Mouse (Mus musculus): ENCODE results near the gene Pou5f2. TPM values are rescaled to one million over a fixed set of nuclear protein-coding genes. Genes with fewer than 3 reads are reported as not detected.

Pou5f2 gene
- total RNA-seq (2021) = 1 to 10 TPM in 1 of 2 experiments, under 1 TPM in 1; 0.51 to 1.1 TPM
- long read RNA-seq, experiment 1 = 0 reads
- long read RNA-seq, experiment 2 = 0 reads

DNA sequence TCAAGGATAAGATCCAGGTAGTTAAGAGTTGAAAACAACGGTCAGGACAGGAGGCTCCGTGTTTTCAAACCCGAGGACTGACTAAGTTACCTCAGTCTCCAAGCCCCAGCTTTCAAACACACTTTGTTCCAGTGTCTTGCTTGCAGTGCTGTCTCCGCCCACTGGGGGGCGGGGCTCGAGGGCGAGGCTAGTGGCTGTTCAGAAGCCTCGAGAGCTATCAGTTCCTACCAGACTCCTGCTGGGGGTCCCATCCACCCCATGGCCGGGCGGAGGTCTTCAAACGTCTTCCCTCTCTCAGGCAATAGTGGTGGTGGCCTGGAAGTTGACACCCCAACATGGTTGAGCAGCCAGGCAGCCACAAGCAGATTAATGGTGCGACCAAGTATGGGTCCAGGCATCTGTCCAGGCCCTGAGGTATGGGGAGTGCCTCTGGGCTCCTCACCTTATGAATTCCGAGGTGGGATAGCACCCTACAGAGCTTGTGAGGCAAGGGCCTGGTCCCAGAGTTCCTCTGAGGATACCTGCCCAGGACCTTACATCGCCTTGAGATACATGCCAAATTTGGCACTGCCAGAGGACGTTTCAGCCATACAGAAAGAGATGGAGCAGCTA is at the start of gene Pou5f2:
Gene Pou5f2 (plus strand): TSS at position 220 of the 612 bp plus-strand sequence.
- DNase-seq (ENCODE audit: low spot score in 2 of 2) = no peak

DNA sequence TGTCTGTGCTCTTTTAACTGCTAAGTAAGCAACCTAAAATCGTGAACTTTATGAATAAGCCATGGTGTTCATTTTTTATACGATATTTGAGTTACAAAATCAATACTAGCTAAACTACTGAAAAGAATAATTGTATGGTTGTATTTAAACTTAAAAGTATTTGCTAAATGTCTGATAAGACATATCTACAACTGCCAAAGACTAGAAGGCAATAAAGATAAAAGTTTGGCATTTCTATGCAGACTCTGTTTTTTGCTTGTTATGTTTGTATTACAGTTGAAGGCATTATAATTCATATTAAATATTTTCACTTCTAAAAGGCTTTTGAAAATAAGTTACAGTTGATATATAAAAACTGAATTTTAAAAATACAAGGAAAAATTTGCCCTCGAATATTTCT is 48.5 kb upstream of the Pou5f2 start:
- no peak for DNase-seq (ENCODE audit: low spot score in 2 of 2)

DNA sequence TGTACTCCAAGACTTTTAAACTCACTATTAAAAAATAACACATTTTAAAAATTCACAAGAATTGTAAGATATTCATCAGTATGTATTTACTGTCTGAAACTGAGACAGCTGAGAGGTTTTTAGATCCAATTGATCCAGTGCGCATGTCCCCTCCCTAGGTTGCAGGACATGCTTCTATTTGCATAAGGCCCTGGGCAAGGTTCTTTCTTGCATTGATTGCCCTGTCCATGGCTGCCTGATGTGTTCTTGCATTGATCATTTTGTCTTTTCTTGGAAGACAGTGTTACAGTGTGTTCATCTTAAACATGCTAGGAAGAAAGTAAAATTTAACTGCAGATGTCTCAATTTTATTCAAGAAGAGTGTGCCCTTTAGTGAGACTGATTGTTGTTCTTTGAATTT is 47.6 kb upstream of the Pou5f2 start:
- no peak for DNase-seq (ENCODE audit: low spot score in 2 of 2)

DNA sequence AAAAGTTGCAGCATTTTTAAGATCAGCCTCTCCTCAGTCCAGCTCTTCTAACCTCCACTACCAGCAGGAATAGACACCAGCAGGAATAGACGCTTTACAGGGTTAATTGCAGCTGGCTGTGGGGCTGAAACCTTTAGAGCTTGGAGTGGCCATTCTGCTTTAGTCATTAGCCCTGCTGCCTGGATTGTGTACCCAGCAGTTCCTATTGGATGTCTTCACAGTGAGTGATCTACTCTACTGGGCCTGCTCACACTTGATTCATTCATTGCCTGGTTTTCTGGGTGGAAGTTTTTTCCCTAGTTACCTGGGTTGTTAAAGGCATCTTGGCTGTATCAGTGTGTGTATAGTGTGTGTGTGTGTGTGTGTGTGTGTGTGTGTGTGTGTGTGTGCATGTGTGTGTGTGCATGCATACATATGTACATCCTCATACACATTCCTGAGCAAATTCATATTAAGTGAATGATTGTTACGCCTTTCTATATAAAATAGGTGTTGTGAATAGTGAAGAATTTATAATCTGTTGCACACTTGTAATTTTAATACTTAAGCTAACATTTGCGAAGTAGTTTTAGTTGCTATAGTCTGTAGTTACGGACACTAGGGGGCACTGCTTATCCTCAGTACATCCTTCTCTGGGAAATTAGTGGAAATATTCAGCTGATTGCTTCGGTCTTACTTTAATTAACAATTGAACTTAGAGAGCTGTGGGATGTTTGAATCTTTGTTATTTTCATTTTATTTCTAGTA is 42.4 kb upstream of the Pou5f2 start:
- peak; percentile 21 to 70 for DNase-seq (ENCODE audit: low spot score in 2 of 2)

DNA sequence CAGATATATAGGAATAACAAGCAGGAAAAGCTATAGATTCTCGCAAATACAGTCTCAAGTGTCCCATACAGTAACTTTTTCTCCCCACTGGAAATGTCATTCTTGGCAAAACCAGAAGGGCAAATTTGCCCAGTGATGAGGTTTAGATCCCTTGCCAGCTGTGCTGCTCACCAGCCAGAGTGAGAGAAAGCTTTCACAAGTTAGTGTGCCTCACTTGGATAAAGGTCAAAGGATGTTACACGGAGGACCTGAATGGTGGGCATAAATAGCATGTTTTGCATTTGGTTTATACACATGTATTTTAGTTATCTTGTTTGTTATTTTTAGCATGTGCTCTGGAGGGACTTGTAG is 41.9 kb upstream of the Pou5f2 start:
- no peak for DNase-seq (ENCODE audit: low spot score in 2 of 2)

DNA sequence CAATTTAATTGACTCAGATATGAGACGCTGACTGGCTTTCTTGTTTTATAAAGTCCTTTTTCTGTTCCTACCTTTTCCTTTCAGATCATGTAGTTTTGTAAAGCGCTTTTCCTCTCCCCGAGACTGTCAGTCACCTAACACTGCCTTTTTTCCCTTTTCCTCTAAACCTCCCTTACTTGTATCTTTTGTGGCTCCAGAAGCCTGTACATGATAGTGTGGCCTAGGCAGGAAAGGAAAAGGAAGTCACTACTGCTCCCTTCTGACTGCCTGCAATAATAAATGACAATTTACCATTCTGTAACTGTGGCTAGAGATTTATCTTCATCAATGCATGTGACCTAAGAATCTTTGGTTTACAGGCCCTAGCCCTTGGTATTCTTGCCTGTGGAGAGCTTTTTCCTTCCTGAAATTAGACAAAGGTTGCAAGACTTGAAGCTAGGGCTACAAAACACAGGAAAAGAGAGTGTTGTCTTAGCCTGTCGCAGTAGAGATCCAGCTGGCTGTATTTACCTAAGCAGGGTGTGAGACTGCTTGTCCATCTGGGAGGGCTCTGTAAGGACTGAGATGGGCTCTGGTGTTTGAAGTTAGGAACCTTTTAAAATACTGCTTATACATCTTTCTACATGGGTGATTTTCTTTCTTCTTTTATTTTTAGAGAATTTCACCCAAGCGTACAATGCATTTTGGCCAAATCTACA is 33.4 kb upstream of the Pou5f2 start:
- no peak for DNase-seq (ENCODE audit: low spot score in 2 of 2)

DNA sequence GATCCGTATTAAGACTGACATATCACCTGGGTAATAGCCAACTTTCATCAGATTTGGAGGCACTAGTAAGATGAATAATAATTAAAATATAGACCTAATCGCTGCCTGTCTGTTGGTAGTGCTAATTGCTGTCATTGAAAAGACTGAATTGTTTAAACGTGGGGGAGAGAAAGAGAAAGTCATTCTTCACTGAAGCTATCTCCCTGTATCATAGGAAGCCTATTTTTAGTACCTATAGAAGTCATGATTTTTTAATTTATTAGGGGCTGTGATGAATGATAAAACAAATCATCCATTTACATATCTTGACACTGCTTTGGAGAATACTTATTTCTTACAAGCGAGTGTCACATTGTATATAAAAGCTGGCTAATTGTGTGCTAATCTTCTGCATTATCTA is 20.1 kb upstream of the Pou5f2 start:
- DNase-seq (ENCODE audit: low spot score in 2 of 2) = no peak

DNA sequence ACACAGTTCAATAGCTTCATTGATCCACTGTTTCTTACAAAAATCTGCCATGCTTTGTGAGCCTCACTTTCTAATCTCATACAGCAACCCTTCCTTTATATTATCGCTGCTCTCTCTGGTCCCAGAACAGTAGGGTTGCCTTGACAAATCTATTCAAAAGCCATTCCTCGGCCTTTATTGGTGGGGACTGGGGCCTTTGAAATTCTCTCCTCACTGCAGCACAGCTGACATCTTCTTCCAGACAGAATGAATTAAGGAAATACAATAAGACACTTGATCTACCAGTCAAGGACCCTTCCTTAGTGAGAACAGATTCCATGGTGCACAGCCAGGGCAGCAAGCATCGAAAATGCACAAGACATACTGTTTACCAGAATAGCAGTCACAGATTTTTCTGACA is 19.4 kb upstream of the Pou5f2 start:
- DNase-seq (ENCODE audit: low spot score in 2 of 2) = no peak

DNA sequence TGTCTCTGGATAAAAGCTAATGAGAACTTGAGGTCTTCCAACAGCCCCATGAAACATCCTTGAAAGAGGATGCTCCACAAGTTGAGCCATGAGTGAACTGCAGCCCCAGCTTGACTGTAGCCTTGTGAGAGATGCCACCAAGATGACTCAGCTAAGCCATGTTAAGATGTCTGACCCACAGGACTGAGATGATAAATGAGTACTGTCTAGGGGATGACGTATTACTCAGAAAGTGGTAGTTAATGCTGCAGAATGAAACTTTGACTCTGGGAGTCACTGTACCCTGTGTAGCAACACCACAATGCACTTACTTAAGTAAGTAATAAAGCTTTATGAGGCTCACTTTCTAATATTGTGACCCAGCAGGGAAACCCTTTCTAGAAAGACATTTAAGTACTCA is 14.5 kb upstream of the Pou5f2 start:
- no peak for DNase-seq (ENCODE audit: low spot score in 2 of 2)

DNA sequence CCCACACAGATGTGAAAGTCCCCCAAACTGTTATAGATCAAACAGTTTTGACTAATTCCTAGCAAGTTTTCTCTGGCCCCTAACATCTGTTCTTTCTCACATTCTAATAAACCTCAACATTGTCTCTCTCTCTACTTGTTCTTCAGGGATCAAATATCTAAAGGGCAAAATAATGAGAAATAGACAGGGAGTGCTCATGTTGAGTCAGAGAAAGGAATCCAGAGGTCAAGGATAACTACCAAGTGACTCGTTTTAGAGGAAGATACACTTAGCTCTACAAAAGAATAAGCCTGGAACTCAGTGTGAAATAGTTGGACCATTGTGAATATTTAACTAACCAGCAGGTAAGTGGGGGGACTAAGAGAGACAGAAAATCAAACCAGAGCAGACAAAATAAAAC is 8.1 kb downstream of the Pou5f2 start:
- no peak for DNase-seq (ENCODE audit: low spot score in 2 of 2)

DNA sequence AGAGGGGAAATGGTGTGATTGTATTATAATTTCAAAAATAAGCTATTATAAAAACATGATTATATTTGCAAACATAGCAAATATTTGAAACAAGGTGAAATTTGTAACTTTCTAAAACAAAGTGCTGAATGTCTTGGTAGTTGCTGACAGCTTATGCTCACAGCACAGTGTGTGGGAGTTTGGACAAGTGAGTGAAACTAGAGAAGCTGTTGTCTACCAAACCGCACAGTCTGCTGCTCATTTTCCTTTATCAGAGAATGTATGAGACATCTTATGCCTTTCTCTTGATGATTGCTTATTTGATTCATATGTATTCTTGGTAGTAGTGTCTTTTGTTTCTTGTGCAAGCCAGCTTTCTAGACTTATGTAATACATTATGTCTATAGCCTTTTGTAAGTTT is 12.5 kb downstream of the Pou5f2 start:
- no peak for DNase-seq (ENCODE audit: low spot score in 2 of 2)

DNA sequence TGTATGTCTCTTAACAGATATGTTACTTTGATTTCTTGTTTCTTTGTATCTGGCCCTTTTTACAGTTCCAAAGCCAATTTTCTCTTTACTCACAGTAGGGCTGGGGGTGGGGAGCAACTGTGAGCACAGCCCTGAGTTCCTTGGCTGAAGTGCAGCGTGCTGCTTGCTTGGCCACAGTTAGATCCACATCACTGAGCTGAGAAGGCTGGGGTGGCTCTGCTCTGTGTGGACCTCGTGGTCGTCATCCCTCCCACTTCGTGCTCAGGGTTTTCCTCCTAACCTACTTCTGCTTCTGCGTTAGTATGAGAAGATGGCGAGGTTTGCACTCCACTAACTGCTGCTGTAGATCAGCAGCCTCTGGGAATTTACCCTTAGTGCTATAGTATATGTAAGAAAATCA is 18.5 kb downstream of the Pou5f2 start:
- DNase-seq (ENCODE audit: low spot score in 2 of 2) = no peak

DNA sequence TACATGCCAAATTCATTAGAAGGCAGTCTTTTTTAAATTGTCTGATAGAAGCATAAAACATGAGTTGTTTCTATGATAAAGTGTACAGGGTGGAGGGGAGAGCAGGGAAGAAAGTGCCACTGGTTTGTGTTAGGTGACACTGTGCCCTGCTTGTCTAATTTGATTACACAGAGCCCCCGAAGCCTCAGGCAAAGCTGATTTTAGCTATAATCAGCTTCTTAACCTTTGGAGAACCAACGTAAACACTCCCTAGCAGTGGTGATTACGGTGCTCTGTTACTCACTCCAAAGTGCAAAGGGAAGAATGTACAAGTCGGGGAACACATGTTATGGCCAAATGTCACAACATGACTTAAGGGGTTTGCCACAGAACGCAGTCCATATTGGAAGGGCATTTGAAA is 20.4 kb downstream of the Pou5f2 start:
- DNase-seq (ENCODE audit: low spot score in 2 of 2) = no peak

Other genes starting within 250 kb of the Pou5f2 start
- 100 to 1,000 TPM; 113 to 124 TPM for gene Nr2f1, start 174.9 kb downstream of the Pou5f2 start, total RNA-seq (2021)

Data from left cerebral cortex, adult 18-20 months (tissue).